Mouse (Mus musculus): ENCODE data around the gene Wscd2. TPM values are rescaled to one million over a fixed set of nuclear protein-coding genes. Genes with fewer than 3 reads are reported as not detected.
A peak's percentile ranks its signal among the peaks of the same experiment; 100 is the strongest.

Wscd2 gene
- polyA plus RNA-seq, 1 experiment from 2014 or later, result 9.2 TPM

- Histone ChIP-seq H3K27me3 (ENCODE audit: low read depth, poor library complexity, severe bottlenecking) (no peaks in the 10 kb centered on the region; the same call in 1 of the 2 replicates), H3K36me3 (no peaks in the 10 kb centered on the region), H3K4me3 (no peak overlapping the region), H3K27ac (replicated peaks) (peak overlapping the region; percentile 34), H3K4me1 (peaks cover 36% of the 10 kb centered on the region), H3K9me3 (replicated peaks) (no peaks in the 10 kb centered on the region)
- WGBS, result 70% methylated on average over 6 of the region's 6 CpGs
- no peak for DNase-seq (ENCODE audit: low spot score)
Measured at GRCm38 (mm10) chr5:113610490-113610889, 120.4 kb downstream of the Wscd2 start.

GRCm38 (mm10) chr5:113611131-113611530, 121.0 kb downstream of the Wscd2 start:
- Histone ChIP-seq H3K27ac (replicated peaks) (peak overlapping the region; percentile 34), H3K4me3 (no peak overlapping the region), H3K9me3 (replicated peaks) (no peaks in the 10 kb centered on the region), H3K4me1 (peaks cover 36% of the 10 kb centered on the region), H3K27me3 (ENCODE audit: low read depth, poor library complexity, severe bottlenecking) (no peaks in the 10 kb centered on the region; the same call in 1 of the 2 replicates), H3K36me3 (no peaks in the 10 kb centered on the region)
- DNase-seq (ENCODE audit: low spot score), result no peak
- 89% methylated on average over 6 of the region's 6 CpGs for WGBS

GRCm38 (mm10) chr5:113611771-113612233, 121.7 kb downstream of the Wscd2 start:
- Histone ChIP-seq H3K4me3 (no peak overlapping the region), H3K36me3 (no peaks in the 10 kb centered on the region), H3K27ac (replicated peaks) (no peak overlapping the region), H3K4me1 (peaks cover 36% of the 10 kb centered on the region), H3K27me3 (ENCODE audit: low read depth, poor library complexity, severe bottlenecking) (no peaks in the 10 kb centered on the region; the same call in 1 of the 2 replicates), H3K9me3 (replicated peaks) (no peaks in the 10 kb centered on the region)
- 87% methylated on average over 12 of the region's 12 CpGs for WGBS
- no peak for DNase-seq (ENCODE audit: low spot score)

- H3K27ac ChIP-seq (replicated peaks), result no peak overlapping the region
- H3K27me3 ChIP-seq (ENCODE audit: low read depth, poor library complexity, severe bottlenecking), result no peaks in the 10 kb centered on the region
- no peaks in the 10 kb centered on the region for H3K9me3 ChIP-seq (replicated peaks)
- H3K4me1 ChIP-seq, result peaks cover 25% of the 10 kb centered on the region
- DNase-seq (ENCODE audit: low spot score), result no peak
- H3K4me3 ChIP-seq, result no peak overlapping the region
- WGBS, result 87% methylated on average over 4 of the region's 4 CpGs
- no peaks in the 10 kb centered on the region for H3K36me3 ChIP-seq
Measured at GRCm38 (mm10) chr5:113618716-113619115, 128.6 kb downstream of the Wscd2 start.

- no peak overlapping the region for H3K4me3 ChIP-seq
- H3K36me3 ChIP-seq, result no peaks in the 10 kb centered on the region
- H3K27ac ChIP-seq (replicated peaks), result no peak overlapping the region
- H3K27me3 ChIP-seq (ENCODE audit: low read depth, poor library complexity, severe bottlenecking), result no peaks in the 10 kb centered on the region
- peaks cover 30% of the 10 kb centered on the region for H3K4me1 ChIP-seq
- DNase-seq (ENCODE audit: low spot score), result no peak
- no peaks in the 10 kb centered on the region for H3K9me3 ChIP-seq (replicated peaks)
- 57% methylated on average over 1 of the region's 1 CpGs for WGBS
Measured at GRCm38 (mm10) chr5:113619151-113619550, 129.0 kb downstream of the Wscd2 start.

- no peak for DNase-seq (ENCODE audit: low spot score)
- H3K4me3 ChIP-seq, result no peak overlapping the region
- H3K4me1 ChIP-seq, result peaks cover 30% of the 10 kb centered on the region
- 0 out of 2 replicates have a peak overlapping the region, but pooled peaks have one; percentile 29 for H3K27ac ChIP-seq (replicated peaks)
- no peaks in the 10 kb centered on the region for H3K9me3 ChIP-seq (replicated peaks)
- 73% methylated on average over 16 of the region's 16 CpGs for WGBS
- H3K36me3 ChIP-seq, result no peaks in the 10 kb centered on the region
- H3K27me3 ChIP-seq (ENCODE audit: low read depth, poor library complexity, severe bottlenecking), result no peaks in the 10 kb centered on the region
Measured at GRCm38 (mm10) chr5:113620130-113620716, 130.1 kb downstream of the Wscd2 start.

- H3K27ac ChIP-seq (replicated peaks), result no peak overlapping the region
- no peaks in the 10 kb centered on the region for H3K36me3 ChIP-seq
- no peak overlapping the region for H3K4me3 ChIP-seq
- 85% methylated on average over 7 of the region's 7 CpGs for WGBS
- DNase-seq (ENCODE audit: low spot score), result no peak
- H3K4me1 ChIP-seq, result peaks cover 30% of the 10 kb centered on the region
- no peaks in the 10 kb centered on the region for H3K27me3 ChIP-seq (ENCODE audit: low read depth, poor library complexity, severe bottlenecking)
- H3K9me3 ChIP-seq (replicated peaks), result no peaks in the 10 kb centered on the region
Measured at GRCm38 (mm10) chr5:113620999-113621398, 130.9 kb downstream of the Wscd2 start.

GRCm38 (mm10) chr5:113623052-113623451, 132.9 kb downstream of the Wscd2 start:
- H3K9me3 ChIP-seq (replicated peaks), result no peaks in the 10 kb centered on the region
- peak overlapping the region; percentile 70 for H3K27ac ChIP-seq (replicated peaks)
- 26% methylated on average over 1 of the region's 2 CpGs for WGBS
- H3K27me3 ChIP-seq (ENCODE audit: low read depth, poor library complexity, severe bottlenecking), result no peaks in the 10 kb centered on the region
- DNase-seq (ENCODE audit: low spot score), result no peak
- H3K4me3 ChIP-seq, result no peak overlapping the region
- H3K4me1 ChIP-seq, result peaks cover 42% of the 10 kb centered on the region
- no peaks in the 10 kb centered on the region for H3K36me3 ChIP-seq

GRCm38 (mm10) chr5:113625068-113625467, 134.9 kb downstream of the Wscd2 start:
- no peak overlapping the region for H3K4me3 ChIP-seq
- H3K4me1 ChIP-seq, result peaks cover 49% of the 10 kb centered on the region
- H3K36me3 ChIP-seq, result no peaks in the 10 kb centered on the region
- no peak overlapping the region for H3K27ac ChIP-seq (replicated peaks)
- no peak for DNase-seq (ENCODE audit: low spot score)
- no peaks in the 10 kb centered on the region for H3K9me3 ChIP-seq (replicated peaks)
- WGBS, result 91% methylated on average over 4 of the region's 4 CpGs
- peaks cover 2% of the 10 kb centered on the region; the same call in 1 of the 2 replicates for H3K27me3 ChIP-seq (ENCODE audit: low read depth, poor library complexity, severe bottlenecking)

- Histone ChIP-seq H3K4me3 (no peak overlapping the region), H3K9me3 (replicated peaks) (no peaks in the 10 kb centered on the region), H3K27me3 (ENCODE audit: low read depth, poor library complexity, severe bottlenecking) (peaks cover 7% of the 10 kb centered on the region; the same call in 1 of the 2 replicates), H3K27ac (replicated peaks) (no peak overlapping the region), H3K36me3 (no peaks in the 10 kb centered on the region), H3K4me1 (peaks cover 47% of the 10 kb centered on the region)
- DNase-seq (ENCODE audit: low spot score), result no peak
- WGBS, result 92% methylated on average over 8 of the region's 8 CpGs
Measured at GRCm38 (mm10) chr5:113626352-113626751, 136.2 kb downstream of the Wscd2 start.

GRCm38 (mm10) chr5:113626991-113627390, 136.9 kb downstream of the Wscd2 start:
- Histone ChIP-seq H3K9me3 (replicated peaks) (no peaks in the 10 kb centered on the region), H3K27ac (replicated peaks) (0 out of 2 replicates have a peak overlapping the region, but pooled peaks have one; percentile 23), H3K36me3 (no peaks in the 10 kb centered on the region), H3K4me3 (no peak overlapping the region), H3K4me1 (peaks cover 47% of the 10 kb centered on the region), H3K27me3 (ENCODE audit: low read depth, poor library complexity, severe bottlenecking) (peaks cover 7% of the 10 kb centered on the region; the same call in 1 of the 2 replicates)
- WGBS, result 84% methylated on average over 5 of the region's 5 CpGs
- DNase-seq (ENCODE audit: low spot score), result no peak

GRCm38 (mm10) chr5:113627820-113628437, 137.8 kb downstream of the Wscd2 start:
- Histone ChIP-seq H3K27me3 (ENCODE audit: low read depth, poor library complexity, severe bottlenecking) (peaks cover 7% of the 10 kb centered on the region; the same call in 1 of the 2 replicates), H3K4me3 (no peak overlapping the region), H3K4me1 (peaks cover 43% of the 10 kb centered on the region), H3K27ac (replicated peaks) (peak overlapping the region; percentile 46), H3K36me3 (no peaks in the 10 kb centered on the region), H3K9me3 (replicated peaks) (no peaks in the 10 kb centered on the region)
- no peak for DNase-seq (ENCODE audit: low spot score)
- 71% methylated on average over 11 of the region's 11 CpGs for WGBS

GRCm38 (mm10) chr5:113629248-113629647, 139.1 kb downstream of the Wscd2 start:
- no peak for DNase-seq (ENCODE audit: low spot score)
- H3K4me3 ChIP-seq, result no peak overlapping the region
- no peaks in the 10 kb centered on the region for H3K9me3 ChIP-seq (replicated peaks)
- 86% methylated on average over 3 of the region's 3 CpGs for WGBS
- no peaks in the 10 kb centered on the region for H3K36me3 ChIP-seq
- H3K4me1 ChIP-seq, result peaks cover 32% of the 10 kb centered on the region
- no peak overlapping the region for H3K27ac ChIP-seq (replicated peaks)
- H3K27me3 ChIP-seq (ENCODE audit: low read depth, poor library complexity, severe bottlenecking), result peaks cover 7% of the 10 kb centered on the region; the same call in 1 of the 2 replicates
